Mouse (Mus musculus): ENCODE data around the gene Rbm17. TPM values are rescaled to one million over a fixed set of nuclear protein-coding genes. Genes with fewer than 3 reads are reported as not detected.

Gene Rbm17
- polyA plus RNA-seq, 1 experiment from 2014 or later, result 148 TPM

Other genes starting within 250 kb of the Rbm17 start
- gene Pfkfb3, start 50.1 kb downstream of the Rbm17 start, polyA plus RNA-seq (2014; fragmentation: Nextera tagmentation; extraction: Ambion mirVana), result 14.8 and 18.9 TPM in 2 replicates
- not detected in 2 replicates for gene Gm17490, start 22.1 kb upstream of the Rbm17 start, polyA plus RNA-seq (2014; fragmentation: Nextera tagmentation; extraction: Ambion mirVana)
- gene Il2ra, start 38.7 kb upstream of the Rbm17 start, polyA plus RNA-seq (2014; fragmentation: Nextera tagmentation; extraction: Ambion mirVana), result not detected in 2 replicates
- 1.3 and 1.6 TPM in 2 replicates for gene Il15ra, start 101.1 kb upstream of the Rbm17 start, polyA plus RNA-seq (2014; fragmentation: Nextera tagmentation; extraction: Ambion mirVana)
- gene Fbh1, start 173.4 kb upstream of the Rbm17 start, polyA plus RNA-seq (2014; fragmentation: Nextera tagmentation; extraction: Ambion mirVana), result 125 and 136 TPM in 2 replicates
- gene Ankrd16, start 173.7 kb upstream of the Rbm17 start, polyA plus RNA-seq (2014; fragmentation: Nextera tagmentation; extraction: Ambion mirVana), result 27.0 and 29.0 TPM in 2 replicates

Data from intestine, embryonic 14.5 days (tissue).